Mouse (Mus musculus): ENCODE results near the gene Sipa1l2. TPM values are rescaled to one million over a fixed set of nuclear protein-coding genes. Genes with fewer than 3 reads are reported as not detected.

The Sipa1l2 gene
- total RNA-seq, 2 experiments from 2014 or later: 29.1 to 36.5 TPM

GRCm38 (mm10) chr8:125462901-125463300, 106.7 kb downstream of the Sipa1l2 start:
- no peak for DNase-seq

- DNase-seq: no peak
These were observed 108.1 kb downstream of the Sipa1l2 start for GRCm38 (mm10) chr8:125461504-125461903.

GRCm38 (mm10) chr8:125460602-125461001, 109.0 kb downstream of the Sipa1l2 start:
- DNase-seq: peak; percentile 63

GRCm38 (mm10) chr8:125449048-125449447, 120.6 kb downstream of the Sipa1l2 start:
- no peak for DNase-seq

GRCm38 (mm10) chr8:125447543-125447942, 122.1 kb downstream of the Sipa1l2 start:
- no peak for DNase-seq

- DNase-seq: no peak
These were observed 123.4 kb downstream of the Sipa1l2 start for GRCm38 (mm10) chr8:125446236-125446635.

- DNase-seq: peak; percentile 61
These were observed 124.4 kb downstream of the Sipa1l2 start for GRCm38 (mm10) chr8:125445225-125445609.

- no peak for DNase-seq
These were observed 125.0 kb downstream of the Sipa1l2 start for GRCm38 (mm10) chr8:125444457-125445224.

- DNase-seq: no peak
These were observed 134.1 kb downstream of the Sipa1l2 start for GRCm38 (mm10) chr8:125435320-125436100.

GRCm38 (mm10) chr8:125434151-125434550, 135.5 kb downstream of the Sipa1l2 start:
- no peak for DNase-seq

GRCm38 (mm10) chr8:125431321-125431720, 138.3 kb downstream of the Sipa1l2 start:
- DNase-seq: peak; percentile 21

GRCm38 (mm10) chr8:125430796-125431195, 138.8 kb downstream of the Sipa1l2 start:
- DNase-seq: no peak

GRCm38 (mm10) chr8:125428979-125429690, 140.5 kb downstream of the Sipa1l2 start:
- no peak for DNase-seq

GRCm38 (mm10) chr8:125423861-125424260, 145.7 kb downstream of the Sipa1l2 start:
- no peak for DNase-seq

GRCm38 (mm10) chr8:125419202-125419830, 150.3 kb downstream of the Sipa1l2 start:
- no peak for DNase-seq

GRCm38 (mm10) chr8:125416146-125416545, 153.5 kb downstream of the Sipa1l2 start:
- peak; percentile 31 for DNase-seq

GRCm38 (mm10) chr8:125414651-125415050, 155.0 kb downstream of the Sipa1l2 start:
- no peak for DNase-seq

- DNase-seq: no peak
These were observed 156.4 kb downstream of the Sipa1l2 start for GRCm38 (mm10) chr8:125413001-125413909.

GRCm38 (mm10) chr8:125410646-125411045, 159.0 kb downstream of the Sipa1l2 start:
- no peak for DNase-seq

- no peak for DNase-seq
These were observed 161.9 kb downstream of the Sipa1l2 start for GRCm38 (mm10) chr8:125407672-125408071.

- no peak for DNase-seq
These were observed 163.2 kb downstream of the Sipa1l2 start for GRCm38 (mm10) chr8:125406453-125406852.

Data from adrenal gland, postnatal 10 days (tissue).